Mouse (Mus musculus): Measurements from ENCODE around the gene Crebzf.

DNA sequence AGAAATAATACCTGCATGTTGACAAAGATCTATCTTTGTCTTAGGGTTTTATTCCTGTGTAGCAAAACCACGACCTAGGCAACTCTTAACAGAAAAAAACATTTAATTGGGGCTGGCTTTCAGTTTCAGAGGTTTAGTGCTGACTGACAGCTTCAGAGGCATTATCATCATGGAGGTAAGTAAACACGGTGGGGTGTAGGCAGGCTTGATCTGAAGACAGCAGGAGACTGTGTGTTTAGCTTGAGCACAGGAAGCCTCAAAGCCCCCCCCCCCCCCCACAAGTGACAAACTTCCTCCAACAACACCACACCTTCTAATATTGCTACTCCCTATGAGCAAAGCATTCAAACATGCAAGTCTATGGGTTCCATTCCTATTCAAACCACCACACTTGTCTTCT is 31.0 kb downstream of the Crebzf start:
- no peak for TF ChIP-seq POLR2A (IDR thresholded peaks at IDR 0.05; ENCODE audit: borderline replicate concordance, extremely low read depth, low read depth, low read length)
- TF ChIP-seq CTCF (IDR thresholded peaks at IDR 0.05; ENCODE audit: insufficient read depth, low read length), result no peak
